Mouse (Mus musculus): ENCODE data around the gene Tex14.

The Tex14 gene

DNA sequence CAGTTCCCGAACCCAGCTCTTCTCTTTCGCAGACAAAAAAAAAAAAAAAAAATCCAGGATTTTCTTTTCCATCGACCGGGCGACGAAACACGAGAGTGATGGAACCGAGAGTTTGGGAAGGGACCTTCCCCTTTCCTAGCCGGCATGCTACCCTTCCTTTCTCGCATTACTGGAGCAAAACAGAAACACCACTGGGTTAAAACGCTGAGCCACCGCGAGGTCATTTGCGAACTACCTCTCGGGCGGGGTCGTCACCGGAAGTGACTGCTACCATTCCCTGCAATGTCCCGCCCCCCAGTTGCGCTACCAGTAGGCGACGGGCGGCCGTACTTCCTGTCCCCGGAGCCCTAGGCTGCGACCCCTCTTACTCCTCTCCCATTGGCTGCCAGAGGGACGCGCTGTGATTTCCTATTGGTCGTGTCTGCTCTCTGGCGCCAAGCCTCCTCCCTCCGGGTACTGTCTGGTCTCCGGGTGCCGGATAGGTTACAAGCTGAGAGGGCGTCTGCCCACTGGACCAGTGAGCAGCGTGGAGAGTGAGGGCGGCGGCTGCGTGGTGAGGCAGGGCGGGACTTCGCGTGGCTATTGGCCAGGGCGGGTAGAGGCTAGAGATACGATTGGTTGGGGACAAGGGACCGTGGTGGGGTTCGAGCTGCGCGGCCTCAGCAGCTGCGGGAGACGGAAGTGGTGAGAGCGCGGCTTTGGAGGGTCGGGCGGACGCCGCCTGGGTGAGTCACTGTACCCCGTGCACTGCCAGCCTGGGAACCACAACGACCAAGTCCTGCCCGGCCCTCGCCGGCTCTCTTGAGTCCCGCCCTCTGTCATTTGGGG lies 186.9 kb downstream of the Tex14 start, which contains the start of gene Mtmr4:
Gene Mtmr4, plus strand, starts transcription at position 637 of the 828 bp plus-strand sequence.
- peak; percentile 100 for DNase-seq (ENCODE audit: low read depth, low spot score)

DNA sequence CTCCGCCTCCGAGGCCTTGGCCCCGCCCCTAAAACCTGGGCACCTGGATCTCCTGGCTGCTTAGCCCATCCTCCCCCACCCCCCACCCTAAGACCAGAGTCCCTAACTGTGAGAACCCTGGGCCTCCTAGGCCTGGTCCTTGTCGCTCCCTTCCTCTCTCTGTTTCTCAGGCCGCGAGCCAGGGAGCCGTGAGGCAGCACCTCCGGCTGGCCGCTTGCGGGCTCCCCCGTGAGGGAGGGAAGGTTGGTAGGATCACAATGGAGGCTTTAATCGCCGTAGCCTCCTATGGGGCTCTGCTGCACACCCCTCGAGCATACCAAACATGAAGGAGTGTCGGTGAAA lies 187.5 kb downstream of the Tex14 start:
- DNase-seq (ENCODE audit: low read depth, low spot score): no peak

DNA sequence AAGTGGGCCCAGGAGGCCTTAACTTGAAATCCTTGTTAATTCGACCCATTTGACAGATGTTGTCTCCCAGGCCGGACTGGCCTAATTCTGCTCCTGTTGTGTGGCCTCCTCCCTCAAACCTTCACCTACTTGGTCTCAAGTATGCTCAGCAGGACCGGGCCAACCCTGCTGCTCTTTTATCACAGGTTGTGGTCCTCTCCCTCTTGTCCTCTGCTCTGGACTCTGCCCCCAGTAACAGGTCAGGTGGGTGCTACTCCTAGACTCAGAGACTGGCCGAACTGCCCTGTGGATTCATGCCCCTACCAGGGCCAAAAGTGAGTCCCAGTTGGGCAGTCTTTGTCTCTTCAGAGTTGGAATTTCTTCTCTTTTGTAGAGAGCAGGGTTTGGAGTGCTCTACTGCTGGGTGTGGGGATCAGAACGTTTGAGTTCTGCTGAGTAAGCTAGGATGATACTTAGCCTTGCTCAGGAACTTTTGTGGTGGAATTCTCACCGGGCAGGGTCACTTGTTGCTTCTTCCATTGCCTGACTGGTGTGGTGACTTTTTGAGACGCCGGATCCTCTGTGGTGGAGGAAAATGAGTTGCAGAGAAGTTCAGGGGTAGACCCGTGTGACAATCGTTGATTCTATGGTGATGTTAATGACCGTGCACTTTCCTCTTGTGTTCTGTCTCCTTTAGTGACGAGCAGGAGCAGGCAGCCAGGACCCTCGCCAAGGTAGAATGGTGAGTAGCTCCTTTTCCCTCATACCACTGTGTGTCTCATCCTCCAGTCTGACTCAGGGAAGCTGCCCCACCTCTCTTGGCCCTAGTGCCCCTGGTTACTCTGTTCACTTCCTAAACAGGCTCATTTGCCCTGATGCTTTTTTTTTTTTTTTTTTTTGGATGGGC lies 188.1 kb downstream of the Tex14 start:
- peak; percentile 18 for DNase-seq (ENCODE audit: low read depth, low spot score)

DNA sequence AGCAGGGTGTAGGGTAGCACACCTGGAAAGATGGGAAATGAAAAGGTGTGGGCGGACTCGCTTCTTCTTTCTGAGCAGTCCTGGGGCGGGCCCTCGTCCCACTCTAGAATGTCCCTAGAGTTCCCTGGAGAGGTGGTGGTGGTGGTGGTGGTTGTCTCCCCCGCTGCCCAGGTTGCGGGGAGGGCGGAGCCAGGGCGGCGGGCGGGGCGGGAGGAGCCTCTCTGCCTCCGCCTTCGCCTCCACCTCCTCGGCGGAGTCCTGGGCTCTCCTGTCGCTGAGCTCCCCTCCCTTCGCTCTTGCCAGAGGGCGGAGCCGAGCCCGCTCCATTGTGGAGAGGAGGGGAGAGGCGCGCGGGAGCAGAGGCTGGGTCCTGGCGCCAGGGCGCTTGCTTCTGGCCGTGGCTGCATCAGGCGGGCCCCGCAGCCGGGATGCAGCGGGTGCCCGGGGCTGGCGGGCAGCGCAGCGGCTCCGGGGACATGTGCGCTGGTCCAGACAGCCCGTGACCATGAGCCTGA lies 190.5 kb downstream of the Tex14 start:
- DNase-seq (ENCODE audit: low read depth, low spot score): peak; percentile 83

DNA sequence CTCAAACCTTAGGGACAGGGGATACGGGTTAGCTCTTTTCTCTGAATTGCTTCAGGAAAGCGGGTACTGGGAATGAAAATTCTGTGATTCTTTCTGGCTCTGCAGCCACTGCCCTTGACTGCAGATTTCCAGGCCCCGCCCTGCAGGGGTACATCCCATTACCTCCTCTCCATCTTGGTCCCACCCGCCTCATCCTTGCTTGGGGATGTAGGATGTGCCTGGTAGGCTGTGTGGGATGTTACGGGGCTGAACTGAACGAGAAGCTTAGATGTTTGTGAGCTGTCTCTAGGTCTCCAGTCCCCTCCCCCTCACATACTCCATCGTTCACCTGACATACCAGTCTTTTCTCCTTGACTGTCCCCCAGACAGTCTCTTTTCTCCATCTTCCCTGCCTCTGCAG lies 191.1 kb downstream of the Tex14 start:
- DNase-seq (ENCODE audit: low read depth, low spot score): no peak

DNA sequence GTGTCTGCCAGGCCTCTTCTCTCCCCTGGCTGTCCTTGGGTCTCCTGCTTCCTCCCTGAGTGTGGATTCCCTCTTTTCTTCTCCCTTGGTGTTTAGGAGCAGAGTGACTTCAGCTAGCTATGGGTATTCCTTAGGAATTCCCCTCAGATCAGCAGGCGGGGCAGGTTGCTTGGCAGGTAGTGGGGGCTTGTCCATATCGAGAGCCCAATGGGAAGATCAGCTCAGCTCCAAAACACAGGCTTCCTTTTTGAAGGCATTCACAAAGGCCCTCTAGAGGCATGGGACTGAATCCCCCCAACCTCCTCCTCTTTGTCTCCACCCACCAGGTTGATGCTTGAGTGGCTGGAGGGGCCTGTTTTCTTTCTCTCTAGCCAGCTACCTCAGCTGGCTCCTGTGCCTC lies 191.6 kb downstream of the Tex14 start:
- DNase-seq (ENCODE audit: low read depth, low spot score): no peak

DNA sequence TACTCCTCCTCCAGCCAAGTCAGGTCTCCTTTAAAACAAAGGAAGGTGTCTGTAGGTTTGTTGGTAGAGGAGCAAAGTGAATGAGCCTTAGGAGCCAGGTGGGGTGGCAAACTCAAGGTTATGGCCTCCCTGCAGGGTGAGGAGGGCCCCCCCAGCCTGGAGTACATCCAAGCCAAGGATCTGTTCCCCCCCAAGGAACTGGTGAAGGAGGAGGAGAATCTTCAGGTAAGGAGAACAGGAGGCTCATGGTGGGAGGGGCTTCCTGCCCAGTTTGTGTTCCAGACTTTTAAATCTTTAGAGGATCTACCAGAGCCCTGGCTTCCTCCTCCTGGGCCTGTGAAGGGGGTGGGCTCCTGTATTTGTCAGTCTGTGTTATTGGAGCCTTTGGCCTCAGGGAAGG lies 192.2 kb downstream of the Tex14 start:
- DNase-seq (ENCODE audit: low read depth, low spot score): no peak

DNA sequence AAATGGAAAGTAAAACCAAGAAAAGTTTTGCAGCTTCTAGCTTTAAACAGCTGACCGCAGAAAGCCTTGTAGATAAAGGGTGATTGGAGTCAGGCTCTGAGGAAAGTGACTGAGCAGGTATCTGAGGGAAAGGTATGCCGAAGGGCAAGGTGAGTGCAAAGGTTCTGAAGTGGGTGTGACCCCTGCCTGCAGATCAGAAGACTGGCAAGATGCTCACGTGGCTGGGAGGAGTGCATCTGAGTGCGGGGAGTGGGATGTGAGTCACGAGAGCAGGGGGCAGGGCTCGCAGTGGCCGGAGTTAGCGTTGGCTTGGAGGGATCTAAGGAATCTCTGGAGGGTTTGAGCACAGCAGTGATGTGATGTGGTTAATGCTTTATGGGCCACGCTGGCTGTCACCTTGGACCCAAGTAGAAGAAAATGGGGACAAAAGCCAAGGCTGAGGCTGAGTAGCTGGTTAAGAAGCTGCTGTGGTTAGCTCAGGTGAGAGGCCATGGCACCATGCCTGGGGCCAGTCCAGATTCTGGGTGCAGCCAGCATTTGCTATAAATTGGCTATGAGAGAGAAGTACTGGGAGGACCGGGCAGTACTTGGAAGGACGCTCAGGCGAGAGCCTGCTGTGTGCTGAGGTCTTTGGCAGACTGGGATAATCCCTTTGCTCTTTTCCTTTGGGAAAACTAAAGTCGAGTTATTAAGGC lies 194.7 kb downstream of the Tex14 start:
- no peak for DNase-seq (ENCODE audit: low read depth, low spot score)

DNA sequence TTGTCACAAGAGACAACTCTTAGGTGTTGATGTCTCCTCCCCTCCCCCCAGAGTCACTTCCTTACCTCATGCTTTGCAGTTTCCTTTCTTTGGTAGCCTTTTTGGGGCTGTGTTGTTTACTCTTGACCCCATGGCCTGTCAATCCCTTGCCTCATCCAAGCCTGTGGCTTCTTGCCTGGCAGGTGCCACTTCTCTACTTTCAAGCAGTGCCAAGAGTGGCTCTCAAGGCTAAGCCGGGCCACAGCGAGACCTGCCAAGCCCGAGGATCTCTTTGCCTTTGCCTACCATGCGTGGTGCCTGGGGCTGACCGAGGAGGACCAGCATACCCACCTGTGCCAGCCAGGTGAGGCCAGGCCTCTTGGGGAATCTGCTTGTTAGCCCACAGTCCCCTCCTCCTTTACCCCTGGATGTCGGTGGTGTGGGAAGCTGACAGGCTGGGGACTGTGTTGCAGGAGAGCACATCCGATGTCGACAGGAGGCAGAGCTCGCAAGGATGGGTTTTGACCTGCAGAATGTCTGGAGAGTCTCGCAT lies 195.5 kb downstream of the Tex14 start:
- no peak for DNase-seq (ENCODE audit: low read depth, low spot score)

DNA sequence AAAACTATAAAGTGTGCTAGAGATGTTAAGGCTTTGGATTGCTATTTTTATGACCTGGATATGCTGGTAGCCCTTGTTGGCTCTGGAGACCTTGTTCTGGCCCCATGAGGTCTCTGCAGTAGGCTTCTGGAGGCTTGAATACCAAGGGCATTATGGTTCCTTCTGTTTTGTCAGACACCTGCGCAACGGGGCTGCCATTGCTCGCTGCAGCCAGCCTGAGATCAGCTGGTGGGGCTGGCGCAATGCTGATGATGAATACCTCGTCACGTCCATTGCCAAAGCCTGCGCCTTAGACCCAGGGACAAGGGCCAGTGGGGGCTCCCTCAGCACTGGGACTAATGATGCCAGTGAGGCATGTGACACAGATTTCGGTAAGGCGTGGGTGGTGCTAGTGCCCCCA lies 197.4 kb downstream of the Tex14 start:
- no peak for DNase-seq (ENCODE audit: low read depth, low spot score)

DNA sequence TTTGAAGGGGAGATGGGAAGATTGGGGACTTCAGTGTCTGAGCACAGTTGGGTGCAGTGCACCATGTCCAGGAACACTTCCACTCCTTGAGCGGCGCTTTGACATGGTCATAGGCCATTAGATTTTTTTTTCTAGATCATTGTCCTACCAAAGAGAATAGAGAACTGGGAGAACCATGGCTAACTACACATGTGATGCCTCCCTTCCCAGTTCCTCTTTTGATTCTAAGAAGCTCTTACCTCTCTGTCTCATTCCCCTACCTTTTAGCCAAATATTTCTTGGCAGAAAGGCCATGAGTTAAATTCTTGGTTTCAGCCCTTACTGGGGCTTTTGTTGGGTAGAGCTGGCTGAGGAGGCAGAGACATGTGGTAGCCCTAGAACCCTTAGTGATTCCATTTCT lies 198.7 kb downstream of the Tex14 start:
- DNase-seq (ENCODE audit: low read depth, low spot score): no peak

Data from CD4-positive helper T cell, adult 2 months (primary cell).